Mouse (Mus musculus): ENCODE measurements around the gene Golga1. TPM values are rescaled to one million over a fixed set of nuclear protein-coding genes. Genes with fewer than 3 reads are reported as not detected.

Golga1 gene
- polyA plus RNA-seq, 2 experiments: 30.9 to 37.9 TPM

- no peak for ATAC-seq (ENCODE audit: low FRiP score, low read depth)
These were observed 66.0 kb downstream of the Golga1 start for GRCm38 (mm10) chr2:38999381-38999780.

DNA sequence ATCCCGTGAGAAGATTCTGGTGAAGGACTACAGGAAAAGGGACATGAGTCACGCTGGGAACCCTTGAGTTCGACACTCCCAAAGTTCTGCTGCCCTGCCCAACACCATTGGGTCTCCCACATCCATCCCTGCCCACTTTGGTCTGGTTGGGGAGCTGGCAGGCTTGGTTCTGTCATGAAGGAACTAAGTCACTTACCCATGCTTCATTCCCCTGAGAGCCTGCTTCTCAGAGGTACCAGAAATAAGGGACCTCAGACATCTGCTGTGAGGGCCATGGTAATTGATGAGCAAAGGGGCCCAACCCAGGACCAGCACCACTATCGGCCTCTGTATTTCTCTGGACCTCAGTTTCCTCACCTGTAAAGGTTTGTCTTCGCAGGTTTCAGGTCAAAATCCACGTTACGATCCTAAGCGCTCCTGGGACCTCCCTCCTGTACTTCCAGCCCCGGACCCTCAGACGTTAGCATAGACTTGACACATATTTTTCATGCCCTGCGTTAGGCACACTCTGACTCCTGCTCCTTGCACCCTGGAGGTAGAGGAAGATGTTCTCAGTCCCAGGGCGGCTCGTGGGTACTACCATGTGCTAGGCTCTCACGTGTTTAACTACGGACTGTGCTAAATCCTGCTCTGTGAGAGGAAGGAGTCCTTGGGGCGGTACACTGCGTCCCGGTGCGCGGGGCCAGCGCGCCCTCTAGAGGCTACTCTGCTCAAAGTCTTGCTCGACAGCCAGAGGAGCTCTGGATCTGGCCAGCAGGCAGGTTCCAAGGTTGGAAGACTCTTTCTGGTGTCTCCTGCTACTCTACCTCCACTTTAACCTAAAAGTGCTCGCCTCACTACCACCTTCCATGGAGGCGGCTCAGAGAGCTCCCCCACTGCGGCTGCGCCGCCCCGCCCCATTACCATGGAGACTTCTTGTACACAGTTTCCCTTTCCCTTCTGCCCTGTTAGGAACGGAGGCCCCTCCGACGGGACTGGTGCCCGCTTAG lies 67.7 kb downstream of the Golga1 start, which contains the start of gene Wdr38:
TSS of gene Wdr38 (plus strand) at position 91 of the 989 bp plus-strand sequence.
- Histone ChIP-seq H3K9ac (ENCODE audit: low read depth, low read length, severe bottlenecking) (peak within 1 kb of the TSS; percentile 51), H3K9me3 (ENCODE audit: control insufficient read depth, low read length) (no peaks in the 10 kb centered on the region), H3K4me1 (ENCODE audit: control insufficient read depth, insufficient read depth, low read length) (0 out of 2 replicates have a peak, but pooled peaks cover 2% of the 10 kb centered on the region), H3K4me2 (replicated peaks; ENCODE audit: low read depth, low read length, severe bottlenecking) (peak within 1 kb of the TSS; percentile 60), H3K4me3 (replicated peaks; ENCODE audit: low read length) (peak within 1 kb of the TSS; percentile 38), H3K27me3 (ENCODE audit: control insufficient read depth, insufficient read depth, low read length) (no peaks in the 10 kb centered on the region), H3K36me3 (ENCODE audit: control insufficient read depth, insufficient read depth, low read length) (peaks cover 31% of the 10 kb centered on the region), H3K27ac (replicated peaks; ENCODE audit: low read depth, low read length) (no peak within 1 kb of the TSS; the same call in 1 of the 2 replicates)
- TF ChIP-seq POLR2A (IDR thresholded peaks at IDR 0.05; ENCODE audit: borderline replicate concordance, extremely low read depth, insufficient read depth, insufficient read length): no peak
- peak; percentile 88 for DNase-seq (ENCODE audit: low spot score)
- WGBS: 14% methylated on average over 33 of the region's 33 CpGs
- peak; percentile 85 for ATAC-seq (ENCODE audit: low FRiP score, low read depth)

More at GRCm38 (mm10) chr2:38999381-38999780, 66.0 kb downstream of the Golga1 start:
- Histone ChIP-seq H3K4me3 (replicated peaks; ENCODE audit: low read length) (no peak overlapping the region), H3K4me2 (replicated peaks; ENCODE audit: low read depth, low read length, severe bottlenecking) (no peak overlapping the region), H3K27me3 (ENCODE audit: control insufficient read depth, insufficient read depth, low read length) (no peaks in the 10 kb centered on the region), H3K9ac (ENCODE audit: low read depth, low read length, severe bottlenecking) (no peak overlapping the region), H3K4me1 (ENCODE audit: control insufficient read depth, insufficient read depth, low read length) (peaks cover 15% of the 10 kb centered on the region), H3K27ac (replicated peaks; ENCODE audit: low read depth, low read length) (no peak overlapping the region), H3K36me3 (ENCODE audit: control insufficient read depth, insufficient read depth, low read length) (peaks cover 45% of the 10 kb centered on the region), H3K9me3 (ENCODE audit: control insufficient read depth, low read length) (no peaks in the 10 kb centered on the region)
- WGBS: 49% methylated on average over 4 of the region's 4 CpGs
- no peak for DNase-seq (ENCODE audit: low spot score)
- TF ChIP-seq POLR2A (IDR thresholded peaks at IDR 0.05; ENCODE audit: borderline replicate concordance, extremely low read depth, insufficient read depth, insufficient read length): no peak

GRCm38 (mm10) chr2:38992452-38992851 lies 72.9 kb downstream of the Golga1 start:
- H3K4me3 ChIP-seq (replicated peaks; ENCODE audit: low read length): no peak overlapping the region
- H3K4me1 ChIP-seq (ENCODE audit: control insufficient read depth, insufficient read depth, low read length): no peaks in the 10 kb centered on the region
- no peak for DNase-seq (ENCODE audit: low spot score)
- no peak for ATAC-seq (ENCODE audit: low FRiP score, low read depth)
- no peaks in the 10 kb centered on the region for H3K9me3 ChIP-seq (ENCODE audit: control insufficient read depth, low read length)
- H3K27ac ChIP-seq (replicated peaks; ENCODE audit: low read depth, low read length): no peak overlapping the region
- no peak for TF ChIP-seq POLR2A (IDR thresholded peaks at IDR 0.05; ENCODE audit: borderline replicate concordance, extremely low read depth, insufficient read depth, insufficient read length)
- H3K9ac ChIP-seq (ENCODE audit: low read depth, low read length, severe bottlenecking): no peak overlapping the region
- H3K27me3 ChIP-seq (ENCODE audit: control insufficient read depth, insufficient read depth, low read length): no peaks in the 10 kb centered on the region
- WGBS: 49% methylated on average over 4 of the region's 4 CpGs
- no peaks in the 10 kb centered on the region for H3K36me3 ChIP-seq (ENCODE audit: control insufficient read depth, insufficient read depth, low read length)
- H3K4me2 ChIP-seq (replicated peaks; ENCODE audit: low read depth, low read length, severe bottlenecking): no peak overlapping the region

DNA sequence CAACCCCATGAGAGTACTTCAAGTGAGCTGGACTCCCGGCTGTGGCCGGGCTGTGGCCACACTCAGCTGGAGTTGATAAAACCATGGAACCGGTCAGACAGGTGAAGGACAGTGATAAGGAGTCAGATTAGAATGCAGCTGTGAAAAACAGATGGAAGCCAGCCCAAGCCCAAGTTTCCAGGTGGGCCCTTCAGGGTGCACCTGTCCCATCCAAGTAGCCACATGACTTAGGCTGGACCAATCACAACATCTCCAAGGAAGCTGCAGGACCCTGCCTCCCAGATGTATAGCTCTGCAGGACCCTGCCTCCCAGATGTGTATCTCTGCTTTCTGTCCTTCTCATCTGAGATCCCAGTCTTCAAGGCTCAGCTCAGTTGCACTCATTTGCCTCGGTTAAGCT lies 73.3 kb downstream of the Golga1 start:
- Histone ChIP-seq H3K4me2 (replicated peaks; ENCODE audit: low read depth, low read length, severe bottlenecking) (no peak overlapping the region), H3K9ac (ENCODE audit: low read depth, low read length, severe bottlenecking) (no peak overlapping the region), H3K4me3 (replicated peaks; ENCODE audit: low read length) (no peak overlapping the region), H3K27me3 (ENCODE audit: control insufficient read depth, insufficient read depth, low read length) (no peaks in the 10 kb centered on the region), H3K9me3 (ENCODE audit: control insufficient read depth, low read length) (no peaks in the 10 kb centered on the region), H3K27ac (replicated peaks; ENCODE audit: low read depth, low read length) (no peak overlapping the region), H3K36me3 (ENCODE audit: control insufficient read depth, insufficient read depth, low read length) (no peaks in the 10 kb centered on the region), H3K4me1 (ENCODE audit: control insufficient read depth, insufficient read depth, low read length) (no peaks in the 10 kb centered on the region)
- DNase-seq (ENCODE audit: low spot score) (no peak), ATAC-seq (ENCODE audit: low FRiP score, low read depth) (no peak)
- 71% methylated on average over 4 of the region's 4 CpGs for WGBS
- no peak for TF ChIP-seq POLR2A (IDR thresholded peaks at IDR 0.05; ENCODE audit: borderline replicate concordance, extremely low read depth, insufficient read depth, insufficient read length)

DNA sequence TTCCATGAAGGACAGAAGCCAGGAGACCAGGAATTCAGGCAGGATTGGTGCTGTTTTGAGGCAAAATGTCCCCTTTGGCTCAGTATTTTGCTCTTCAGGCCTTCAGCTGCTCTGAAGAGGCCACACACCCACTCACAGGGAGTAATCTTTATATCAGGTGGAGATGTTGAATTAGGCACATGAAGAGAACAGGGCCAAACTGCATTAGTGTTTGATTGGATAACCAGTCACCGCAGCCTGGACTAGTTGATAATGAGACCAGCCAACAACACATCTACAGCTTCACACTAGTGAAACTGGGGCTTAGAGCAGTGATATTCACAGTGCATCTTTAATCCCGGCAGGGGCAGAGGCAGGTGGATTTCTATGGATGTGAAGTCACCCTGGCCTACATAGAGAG lies 76.4 kb downstream of the Golga1 start:
- H3K4me3 ChIP-seq (replicated peaks; ENCODE audit: low read length): no peak overlapping the region
- H3K4me2 ChIP-seq (replicated peaks; ENCODE audit: low read depth, low read length, severe bottlenecking): no peak overlapping the region
- no peaks in the 10 kb centered on the region for H3K27me3 ChIP-seq (ENCODE audit: control insufficient read depth, insufficient read depth, low read length)
- DNase-seq (ENCODE audit: low spot score) (no peak), ATAC-seq (ENCODE audit: low FRiP score, low read depth) (no peak)
- no peak overlapping the region for H3K27ac ChIP-seq (replicated peaks; ENCODE audit: low read depth, low read length)
- no peaks in the 10 kb centered on the region for H3K9me3 ChIP-seq (ENCODE audit: control insufficient read depth, low read length)
- no peak overlapping the region for H3K9ac ChIP-seq (ENCODE audit: low read depth, low read length, severe bottlenecking)
- 91% methylated on average over 2 of the region's 2 CpGs for WGBS
- H3K4me1 ChIP-seq (ENCODE audit: control insufficient read depth, insufficient read depth, low read length): no peaks in the 10 kb centered on the region
- H3K36me3 ChIP-seq (ENCODE audit: control insufficient read depth, insufficient read depth, low read length): no peaks in the 10 kb centered on the region
- TF ChIP-seq POLR2A (IDR thresholded peaks at IDR 0.05; ENCODE audit: borderline replicate concordance, extremely low read depth, insufficient read depth, insufficient read length): no peak

Data from limb, embryonic 14.5 days (tissue).